Mouse (Mus musculus) heart, adult 11 months (tissue): ENCODE measurements around the gene Nek3.

ENCODE experiments used
- DNase-seq: peaks from one replicate; pipeline ENCODE4 v3.0.0; 2022

The Nek3 gene

DNA sequence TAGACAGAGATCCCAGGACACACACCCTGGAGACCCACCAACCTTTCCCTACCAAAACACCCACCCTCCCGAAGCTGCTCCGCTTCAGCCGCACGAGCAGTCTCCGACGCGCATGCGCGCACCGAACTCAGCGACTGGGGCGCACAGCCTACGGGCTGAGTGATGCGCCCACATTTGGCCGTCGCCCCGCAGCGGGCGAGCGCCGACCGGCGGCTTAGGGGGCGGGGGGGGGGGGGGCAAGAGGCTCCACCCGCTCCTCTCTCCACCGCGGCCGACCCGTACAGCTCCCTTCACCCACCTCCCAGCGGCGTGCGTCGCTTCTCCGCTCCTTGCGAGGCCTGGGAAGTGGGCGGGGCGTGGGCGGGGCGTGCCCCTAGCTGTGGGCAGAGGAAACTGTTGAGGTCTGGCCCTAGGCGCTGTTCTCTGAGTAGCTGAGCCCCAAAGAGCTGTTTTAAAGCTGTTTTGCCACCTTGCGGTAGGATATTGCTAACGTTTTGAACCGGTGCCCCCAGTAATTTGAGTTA, at the start of gene Nek3:
Gene Nek3, minus strand, starts transcription at position 356 of the 524 bp plus-strand sequence.
- DNase-seq, result peak; percentile 99

- DNase-seq, result peak; percentile 93
Measured at GRCm38 (mm10) chr8:22214826-22215225, 48.6 kb upstream of the Nek3 start.

- peak; percentile 94 for DNase-seq
Measured at GRCm38 (mm10) chr8:22209012-22209411, 42.8 kb upstream of the Nek3 start.

DNA sequence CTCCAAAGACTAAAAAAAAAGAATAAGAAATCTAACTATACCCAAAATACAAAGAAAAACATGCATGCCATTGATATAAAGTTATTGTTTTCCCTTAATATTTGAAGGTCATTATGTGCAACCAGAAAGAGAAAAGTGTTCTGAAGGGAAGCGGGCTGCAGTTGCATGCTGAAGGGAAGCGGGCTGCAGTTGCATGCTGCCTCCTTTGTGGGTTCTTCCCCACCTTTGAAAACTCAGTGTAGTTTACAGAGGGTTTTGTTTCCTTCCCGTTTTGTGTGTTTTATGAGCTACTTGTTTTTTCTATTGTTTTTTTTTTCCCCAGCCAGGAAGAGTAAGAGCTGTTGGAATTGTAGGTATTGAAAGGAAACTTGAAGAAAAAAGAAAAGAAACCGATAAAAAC, 41.3 kb upstream of the Nek3 start:
- peak; percentile 28 for DNase-seq

DNA sequence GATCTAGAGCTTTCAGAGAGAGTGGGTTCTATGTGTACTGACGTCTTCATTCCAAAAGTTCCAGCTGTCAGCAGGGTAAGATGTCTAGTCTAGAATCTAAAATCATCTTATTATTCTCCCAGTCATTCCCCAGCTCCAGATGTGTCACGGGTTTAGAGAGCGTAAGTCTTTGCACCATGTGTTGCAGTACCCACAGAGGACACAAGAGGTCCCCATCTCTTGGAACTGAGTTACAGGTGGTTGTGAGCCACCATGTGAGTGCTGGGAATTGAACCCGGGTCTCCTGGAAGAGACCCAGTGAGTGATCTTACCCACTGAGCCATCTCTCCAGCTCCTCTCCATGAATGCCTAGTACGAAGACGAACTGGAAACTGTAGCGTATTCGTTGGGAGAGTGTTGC, 33.2 kb upstream of the Nek3 start:
- peak; percentile 41 for DNase-seq

DNA sequence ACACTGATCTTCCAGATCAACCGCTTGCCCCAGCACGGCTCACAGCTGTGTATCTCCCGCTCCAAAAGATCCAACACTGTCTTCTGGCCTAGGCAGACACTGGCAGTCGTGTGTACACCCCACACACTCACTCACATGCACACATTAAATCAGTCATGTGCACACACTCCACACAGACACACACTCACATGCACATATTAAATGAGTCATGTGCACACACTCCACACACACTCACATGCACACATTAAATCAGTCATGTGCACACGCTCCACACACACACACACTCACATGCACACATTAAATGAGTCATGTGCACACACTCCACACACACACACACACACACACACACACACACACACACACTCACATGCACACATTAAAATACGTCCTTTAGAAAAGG, 31.7 kb upstream of the Nek3 start:
- DNase-seq, result peak; percentile 55

DNA sequence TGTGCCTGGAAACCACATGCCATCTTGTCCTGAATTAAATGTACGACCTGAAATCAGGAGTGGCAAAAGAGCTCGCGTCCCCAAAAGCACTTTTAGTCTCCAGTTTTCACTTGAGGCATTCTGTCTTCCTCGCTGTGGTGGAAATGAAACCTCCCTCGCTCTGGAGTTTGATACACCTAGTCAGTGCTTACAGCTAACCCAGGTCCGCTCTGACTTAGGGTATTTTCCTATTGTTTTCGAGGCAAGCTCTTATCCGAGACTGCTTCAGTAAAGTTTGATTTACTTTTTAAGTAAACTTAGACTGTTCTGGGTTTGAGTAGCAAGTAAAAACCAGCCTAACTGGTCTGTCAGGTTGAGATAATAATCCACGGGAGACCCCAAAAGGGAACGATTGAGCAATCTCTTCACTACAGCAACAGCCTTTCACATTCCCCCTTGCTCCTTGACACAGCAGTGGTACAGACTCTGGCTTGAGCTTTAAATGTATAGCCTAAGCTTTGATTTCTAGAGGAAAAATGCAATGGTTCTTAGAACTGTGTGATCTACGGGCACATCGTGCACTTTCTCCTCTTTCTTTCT, 27.3 kb upstream of the Nek3 start:
- DNase-seq, result no peak

DNA sequence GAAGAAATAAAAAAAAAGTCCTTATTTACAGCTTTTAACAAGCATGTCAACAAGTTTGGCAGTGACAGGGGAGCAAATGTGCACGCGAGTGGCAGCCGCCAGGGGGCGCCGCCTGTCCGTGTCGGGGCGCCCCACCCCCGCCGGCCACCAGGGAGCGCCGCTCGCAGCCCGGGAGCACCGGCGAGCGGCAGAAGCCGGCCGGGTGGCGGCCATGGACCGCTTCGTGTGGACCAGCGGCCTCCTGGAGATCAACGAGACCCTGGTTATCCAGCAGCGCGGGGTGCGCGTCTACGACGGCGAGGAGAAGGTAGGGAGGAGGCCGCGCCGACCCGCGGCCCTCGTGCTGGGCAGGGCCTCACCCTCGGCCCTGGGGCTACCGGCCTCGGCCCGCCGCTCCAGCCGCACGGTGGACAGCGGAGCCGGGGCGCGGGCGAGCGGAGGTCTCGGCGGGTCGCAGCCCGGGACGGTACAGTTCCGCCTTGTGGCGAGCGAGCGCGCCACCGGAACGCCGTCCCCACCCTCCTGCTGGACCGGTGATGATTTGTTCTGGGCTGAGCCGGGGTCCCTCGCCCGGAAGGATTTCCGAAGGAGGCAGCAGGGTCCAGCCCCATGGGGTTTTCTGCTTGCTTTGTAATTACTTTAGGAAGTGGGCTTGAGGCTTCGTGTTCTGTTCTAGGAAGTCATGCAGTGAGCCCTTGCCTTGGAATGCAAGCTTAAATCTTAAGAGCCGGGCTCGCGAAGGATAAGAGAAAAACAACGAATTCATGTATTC, 26.6 kb upstream of the Nek3 start, which contains the start of gene Vps36:
Gene Vps36, plus strand, starts transcription at position 150 of the 772 bp plus-strand sequence.
- DNase-seq, result peak; percentile 99

DNA sequence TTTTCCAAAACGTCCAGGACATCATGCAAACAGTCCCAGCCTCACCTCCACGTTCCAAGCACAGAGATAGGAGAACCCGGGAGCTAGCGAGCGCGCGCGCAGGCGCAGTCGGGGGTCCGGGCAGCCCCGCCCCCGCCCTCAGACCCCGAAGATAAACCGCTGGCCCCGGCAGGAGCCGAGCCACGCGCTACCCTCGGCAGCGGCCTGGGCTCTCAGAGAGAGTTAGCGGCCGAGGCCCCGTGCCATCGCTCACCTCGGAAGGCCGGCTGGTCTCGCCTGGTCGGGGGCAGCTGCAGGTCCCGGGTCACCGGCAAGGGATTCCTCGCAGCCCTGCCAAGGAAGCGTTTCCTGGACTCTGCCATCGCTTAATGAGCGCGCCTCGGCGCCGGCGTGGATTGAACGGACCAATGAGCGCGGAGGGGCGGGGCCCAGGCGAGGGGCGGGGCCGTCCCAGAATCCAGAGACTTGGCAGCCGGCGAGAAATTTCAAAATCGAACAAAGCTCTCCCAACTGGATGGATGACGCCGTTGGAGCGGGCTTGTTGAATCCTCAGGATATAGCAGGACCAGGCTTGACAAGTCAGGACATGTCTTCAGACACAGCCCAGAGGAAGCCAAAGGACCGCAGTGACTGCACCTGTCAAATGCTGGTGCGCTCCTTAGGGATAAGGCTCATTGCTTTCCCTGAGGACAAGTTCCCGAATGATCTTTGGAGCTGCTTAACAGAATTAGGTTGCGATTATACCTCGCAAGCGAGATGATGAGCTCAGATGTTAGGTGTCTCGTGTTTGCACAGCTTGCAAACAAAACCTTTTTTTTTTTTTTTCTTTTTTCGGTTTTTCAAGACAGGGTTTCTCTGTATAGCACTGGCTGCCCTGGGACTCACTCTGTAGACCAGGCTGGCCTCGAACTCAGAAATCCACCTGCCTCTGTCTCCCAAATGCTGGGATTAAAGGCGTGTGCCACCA, 19.5 kb upstream of the Nek3 start, which contains the start of gene Ckap2:
Gene Ckap2, minus strand, starts transcription at position 389 of the 967 bp plus-strand sequence.
- peak; percentile 99 for DNase-seq

DNA sequence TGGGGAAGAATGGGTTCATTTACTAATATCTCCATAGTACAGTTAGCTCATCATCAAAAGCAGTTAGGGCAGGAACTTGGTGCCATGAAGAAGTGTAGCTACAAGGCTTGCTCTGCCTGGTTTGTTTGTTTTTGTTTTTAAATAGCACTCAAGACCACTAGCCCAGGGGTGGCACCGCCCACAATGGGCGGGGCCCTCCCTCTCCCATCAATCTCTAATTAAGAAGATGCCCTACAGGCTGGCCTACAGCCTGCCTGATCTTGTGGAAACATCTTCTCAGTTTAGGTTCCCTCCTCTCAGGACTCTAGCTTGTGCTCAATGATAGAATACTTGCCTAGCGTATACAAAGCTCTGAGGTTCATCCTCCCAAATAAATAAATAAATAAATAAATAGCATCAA, 18.6 kb upstream of the Nek3 start:
- no peak for DNase-seq

DNA sequence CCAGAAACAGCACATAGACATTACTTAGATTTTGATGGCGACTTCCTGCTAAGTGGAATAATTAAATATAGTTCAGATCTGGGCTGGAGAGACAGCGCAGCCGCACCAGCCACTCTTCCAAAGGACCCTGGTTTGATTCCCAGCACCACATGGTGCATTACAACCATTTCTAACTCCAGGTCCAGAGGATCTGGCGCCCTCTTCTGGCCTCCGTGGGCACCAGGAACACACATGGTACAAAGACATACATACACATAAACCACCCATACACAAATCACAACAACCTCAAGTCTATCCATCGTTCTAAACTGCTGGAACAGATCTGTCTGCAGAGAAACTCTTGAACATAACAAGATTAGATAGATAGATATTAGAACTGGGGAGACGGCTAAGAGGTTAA, 9.7 kb upstream of the Nek3 start:
- peak; percentile 49 for DNase-seq

- no peak for DNase-seq
Measured at GRCm38 (mm10) chr8:22169167-22169566, 2.9 kb upstream of the Nek3 start.

DNA sequence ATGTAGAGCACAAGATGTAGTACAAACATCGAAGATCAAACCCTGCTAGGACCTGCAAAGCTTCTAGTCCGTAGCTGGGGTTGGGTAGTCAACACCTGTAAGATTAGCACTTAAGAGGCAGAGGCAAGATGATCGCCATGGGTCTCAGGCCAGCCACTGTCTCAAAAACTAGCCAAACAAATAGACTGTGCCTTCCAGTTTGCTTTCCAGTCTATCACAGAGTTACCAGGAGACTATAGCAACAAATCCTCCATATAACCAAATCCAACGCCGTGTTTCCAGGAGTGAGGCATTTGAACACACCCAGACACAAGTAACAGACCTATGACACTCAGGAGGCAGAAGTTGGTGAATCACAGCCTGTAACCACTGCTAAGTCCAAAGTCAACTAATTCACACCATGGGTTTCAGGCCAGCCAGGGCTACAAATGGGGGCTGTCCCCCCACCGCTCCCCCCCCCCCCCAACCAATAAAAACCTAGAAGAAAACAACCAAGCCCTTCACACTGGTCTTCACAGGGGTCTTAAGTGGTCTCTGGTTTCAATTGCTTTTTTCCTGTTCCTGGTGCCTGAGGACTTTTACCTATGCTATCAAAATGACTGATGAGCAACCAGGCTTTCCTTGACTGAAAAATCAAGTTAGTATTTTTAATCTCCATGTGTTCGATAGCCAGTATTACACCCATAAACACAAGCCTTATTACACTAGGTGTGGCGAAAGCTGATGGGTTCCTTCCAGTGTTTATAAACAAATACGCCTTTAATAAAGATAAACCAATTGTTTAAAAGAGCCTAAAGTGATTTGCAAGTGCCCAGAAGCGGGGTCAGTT, 770 bp downstream of the Nek3 start:
- DNase-seq, result peak; percentile 63

DNA sequence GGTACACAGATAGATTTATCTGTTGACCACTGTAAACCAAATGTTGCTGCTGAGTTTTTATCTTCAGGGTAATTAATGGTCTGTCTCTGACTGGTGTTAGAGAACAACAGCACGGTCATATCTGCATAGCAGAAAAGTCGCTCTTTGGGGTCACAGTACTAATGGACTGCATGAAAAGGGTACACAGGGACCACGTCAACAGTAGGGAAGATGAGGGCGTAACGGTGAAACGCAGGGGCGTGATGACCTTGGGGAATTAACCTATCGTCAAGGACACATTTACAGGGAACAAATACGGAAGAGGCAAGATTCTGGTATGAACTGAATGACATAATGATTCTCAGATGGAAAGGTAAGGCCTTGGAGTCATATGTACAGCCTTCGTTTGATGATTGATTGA, 1.8 kb downstream of the Nek3 start:
- peak; percentile 64 for DNase-seq

DNA sequence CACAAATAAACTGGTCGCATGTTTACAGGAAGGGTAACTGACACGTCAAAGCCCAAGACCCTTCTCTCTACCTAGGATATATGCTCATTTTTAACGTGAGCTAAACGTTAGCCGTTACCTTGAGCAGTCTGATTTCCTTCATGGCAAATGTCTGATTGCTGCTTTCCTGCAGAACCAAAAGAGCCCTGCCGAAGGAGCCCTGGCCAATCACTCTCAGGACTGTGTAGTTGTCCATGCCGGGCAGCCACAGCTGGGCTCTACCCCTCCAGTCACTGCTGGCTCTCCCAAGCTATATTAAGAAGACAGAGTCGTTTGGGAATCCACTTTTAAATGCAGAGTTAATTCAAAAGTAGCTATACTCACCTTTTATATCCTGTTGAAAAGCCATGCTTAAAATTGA, 4.0 kb downstream of the Nek3 start:
- peak; percentile 70 for DNase-seq

DNA sequence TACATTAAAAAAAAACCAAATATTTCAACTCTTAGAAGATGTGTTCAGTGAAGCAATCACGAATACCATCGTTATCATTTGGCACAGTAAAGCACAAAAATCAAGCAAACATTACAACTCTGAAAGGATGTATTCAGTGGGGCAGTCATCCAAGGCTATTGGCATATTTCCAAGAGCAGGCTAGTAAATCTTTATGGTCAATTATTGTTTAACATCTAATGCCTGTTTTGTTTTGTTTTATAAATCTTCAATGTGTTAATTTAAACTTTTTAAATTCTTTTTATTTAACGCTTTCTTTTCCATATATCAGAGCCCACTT, 15.9 kb downstream of the Nek3 start:
- DNase-seq, result peak; percentile 4

DNA sequence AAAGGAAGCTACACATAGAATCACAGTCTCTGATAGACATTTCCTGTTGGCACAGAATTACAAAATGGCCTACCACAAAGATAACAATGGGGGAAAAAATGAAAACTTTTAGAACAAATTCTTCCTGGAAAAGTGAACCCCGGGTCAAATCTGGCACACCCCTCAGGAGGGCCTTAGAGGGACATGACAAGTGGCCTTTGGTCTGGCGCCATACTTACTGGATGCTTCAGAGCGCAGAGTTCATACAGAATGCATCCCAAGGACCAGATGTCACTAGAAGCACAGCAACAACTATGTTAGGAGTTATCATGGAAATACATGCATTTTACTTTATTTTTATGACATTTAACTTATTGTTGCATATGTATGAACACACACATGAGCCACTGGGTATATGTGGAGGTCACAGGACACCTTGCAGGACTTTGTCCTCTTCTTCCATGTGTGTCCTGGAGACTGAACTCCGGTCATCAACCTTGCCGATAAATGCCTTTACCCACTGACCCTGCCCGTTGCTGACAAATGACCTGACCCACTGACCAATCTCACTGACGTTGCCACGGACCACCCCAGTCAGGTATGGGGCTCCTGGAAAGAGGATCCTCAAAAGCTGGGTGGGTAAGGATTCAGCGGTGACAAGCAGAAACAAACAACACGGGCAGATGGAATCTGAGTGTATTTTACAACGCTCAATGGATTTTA, 16.4 kb downstream of the Nek3 start:
- peak; percentile 46 for DNase-seq

- DNase-seq, result peak; percentile 75
Measured at GRCm38 (mm10) chr8:22148367-22148740, 17.9 kb downstream of the Nek3 start.

GRCm38 (mm10) chr8:22147706-22148366, 18.4 kb downstream of the Nek3 start:
- DNase-seq, result peak; percentile 53

DNA sequence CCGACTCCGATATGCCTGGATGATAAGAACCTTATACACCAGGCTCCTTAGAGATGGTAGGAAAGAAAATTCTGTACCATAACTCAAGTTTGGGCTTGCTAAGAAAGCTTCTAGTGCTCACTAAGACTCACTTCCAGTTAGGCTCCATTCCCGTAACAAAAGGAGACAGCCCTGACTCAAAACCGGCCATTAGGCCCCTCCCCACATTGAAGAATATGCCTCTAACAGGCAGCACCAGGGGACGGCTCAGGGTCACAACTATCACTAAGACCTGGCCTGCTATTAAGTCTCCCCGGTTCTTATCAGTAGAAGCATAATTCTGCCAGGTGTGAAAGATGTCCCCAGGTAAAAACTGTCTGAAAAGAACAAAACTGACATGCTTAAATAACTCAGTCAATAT, 20.4 kb downstream of the Nek3 start:
- peak; percentile 15 for DNase-seq
